Mouse (Mus musculus) limb, embryonic 15.5 days (tissue): ENCODE measurements around the gene Slc1a2. TPM values are rescaled to one million over a fixed set of nuclear protein-coding genes. Genes with fewer than 3 reads are reported as not detected.

ENCODE experiments used
- ATAC-seq: fragments of 200-750 bp; cut with Nextera tagmentation; 2 replicates; pipeline ENCODE4 v1.8.0; 2017; ENCODE audit warnings: low read depth, moderate TSS enrichment; ENCODE audit not compliant: insufficient number of reproducible peaks, low FRiP score, low TSS enrichment
- H3K27ac ChIP-seq: fragments of 300-500 bp; sonication (generic); 2 replicates; pipeline ENCODE4 v1.5.1; 2015; ENCODE audit warnings: moderate library complexity, mild to moderate bottlenecking, inconsistent platforms
- H3K27me3 ChIP-seq: fragments of 300-500 bp; sonication (generic); 2 replicates; pipeline ENCODE4 v1.6.1; 2015; ENCODE audit warnings: inconsistent platforms
- H3K36me3 ChIP-seq: fragments of 300-500 bp; sonication (generic); 2 replicates; pipeline ENCODE4 v1.6.1; 2015; ENCODE audit warnings: inconsistent platforms
- H3K4me1 ChIP-seq: fragments of 300-500 bp; sonication (generic); 2 replicates; pipeline ENCODE4 v1.6.1; 2015; ENCODE audit warnings: inconsistent platforms
- H3K4me2 ChIP-seq: fragments of 300-500 bp; sonication (generic); 2 replicates; pipeline ENCODE4 v1.6.1; 2015; ENCODE audit warnings: mild to moderate bottlenecking, inconsistent platforms
- H3K4me3 ChIP-seq: fragments of 300-500 bp; sonication (generic); 2 replicates; pipeline ENCODE4 v1.5.1; 2015; ENCODE audit warnings: mild to moderate bottlenecking, inconsistent platforms
- H3K9ac ChIP-seq: fragments of 300-500 bp; sonication (generic); 2 replicates; pipeline ENCODE4 v1.6.1; 2015; ENCODE audit warnings: inconsistent platforms
- H3K9me3 ChIP-seq: fragments of 300-500 bp; sonication (generic); 2 replicates; pipeline ENCODE4 v1.6.1; 2016; ENCODE audit warnings: inconsistent platforms
- WGBS: fragments of 180-500 bp; shearing (Covaris S2); methylation state at CpG from one replicate; pipeline ENCODE4 v1.1.7; 2015; 5-methylcytosine and 5-hydroxymethylcytosine counted together
- polyA plus RNA-seq: library from polyadenylated mRNA; unstranded; fragments of >200 nt; fragmentation: Nextera tagmentation; extraction: Ambion mirVana; gene quantifications from 2 replicates; pipeline ENCODE4 v1.2.1, GENCODE M21; 2015

Gene Slc1a2
- polyA plus RNA-seq, 1 experiment from 2014 or later, result 1.5 TPM

- H3K4me2 ChIP-seq, result no peak overlapping the region
- H3K27me3 ChIP-seq, result no peaks in the 10 kb centered on the region
- no peak overlapping the region for H3K27ac ChIP-seq
- no peaks in the 10 kb centered on the region for H3K4me1 ChIP-seq
- H3K9me3 ChIP-seq, result no peaks in the 10 kb centered on the region
- H3K36me3 ChIP-seq, result no peaks in the 10 kb centered on the region; the same call in 1 of the 2 replicates
- ATAC-seq, result no peak
- no peak overlapping the region for H3K9ac ChIP-seq
- no peak overlapping the region for H3K4me3 ChIP-seq
These were observed 173.1 kb downstream of the Slc1a2 start for GRCm38 (mm10) chr2:102831547-102831946.

- Histone ChIP-seq H3K36me3 (no peaks in the 10 kb centered on the region), H3K4me2 (no peak overlapping the region), H3K9ac (no peak overlapping the region), H3K9me3 (no peaks in the 10 kb centered on the region), H3K4me1 (no peaks in the 10 kb centered on the region), H3K4me3 (no peak overlapping the region), H3K27me3 (no peaks in the 10 kb centered on the region), H3K27ac (no peak overlapping the region)
- no peak for ATAC-seq
- 88% methylated on average over 7 of the region's 7 CpGs for WGBS
These were observed 179.7 kb downstream of the Slc1a2 start for GRCm38 (mm10) chr2:102838179-102838578.

Other genes with a start within 250 kb of the Slc1a2 start
- 16.0 and 24.8 TPM in 2 replicates for gene Fjx1, start 206.2 kb upstream of the Slc1a2 start, polyA plus RNA-seq
- 57.9 and 59.4 TPM in 2 replicates for gene Pamr1, start 108.6 kb upstream of the Slc1a2 start, polyA plus RNA-seq
- gene Cd44, start 243.0 kb downstream of the Slc1a2 start, polyA plus RNA-seq, result 50.2 and 63.0 TPM in 2 replicates